In genomic region chr8:117342735-117343385, GRCm38 (mm10) we compare ENCODE assay signal across 11 mouse cellular contexts.
DNase-seq lines count a peak whose midpoint lies in the region; ATAC-seq lines count a peak whose summit lies in the region.
"Had no signal": no experiment of that assay in that cellular context is flagged by ENCODE, and none has a peak within 500 bp of the region (broad histone marks: within the 10 kb centered on the region; RNA-seq: fewer than 3 reads in every experiment).

No protein-coding gene starts in this region.

- intact Hi-C loops in heart, postnatal 36 days (cut with DNase I) = no loop called here
- intact Hi-C loops in left cerebral cortex, postnatal 4 days (cut with DNase I) = no loop called here

- 0 out of 2 replicates have a peak, but pooled peaks have one; percentile 3 for ATAC-seq in common myeloid progenitor, adult 5-6 weeks (replicated peaks; ENCODE audit: low read depth, poor library complexity, severe bottlenecking)
- ATAC-seq in megakaryocyte, adult 5-6 weeks (ENCODE audit: poor library complexity, severe bottlenecking) = peak; percentile 38
- ATAC-seq in hindbrain, embryonic 12.5 days (ENCODE audit: low FRiP score) = no peak
- ATAC-seq in midbrain, embryonic 16.5 days = no peak
- ATAC-seq: Patski had no signal

- no peak overlapping the region for H3K9ac ChIP-seq in hindbrain, embryonic 12.5 days
- H3K9ac ChIP-seq in midbrain, embryonic 16.5 days (ENCODE audit: low read depth, low read length) = no peak overlapping the region

- H3K36me3 ChIP-seq in heart, embryonic 10.5 days = no peaks in the 10 kb centered on the region
- no peaks in the 10 kb centered on the region for H3K36me3 ChIP-seq in hindbrain, embryonic 12.5 days
- no peaks in the 10 kb centered on the region for H3K36me3 ChIP-seq in midbrain, embryonic 16.5 days (ENCODE audit: control insufficient read depth, insufficient read depth, low read length)

- no peak for DNase-seq in heart, embryonic 10.5 days (ENCODE audit: low spot score)
- DNase-seq in heart, postnatal 36 days = no peak
- DNase-seq in 416B (ENCODE audit: low read depth) = peak; percentile 46
- no peak for DNase-seq in left cerebral cortex, postnatal 4 days
- DNase-seq: cerebellum, postnatal 36 days; kidney, adult 11 months had no signal

- 64% methylated on average over 8 of the region's 8 CpGs for WGBS in heart, embryonic 10.5 days
- WGBS in hindbrain, embryonic 12.5 days = 82% methylated on average over 8 of the region's 8 CpGs
- 88% methylated on average over 8 of the region's 8 CpGs for WGBS in midbrain, embryonic 16.5 days

- no peak overlapping the region for H3K4me2 ChIP-seq in hindbrain, embryonic 12.5 days (replicated peaks)
- no peak overlapping the region for H3K4me2 ChIP-seq in midbrain, embryonic 16.5 days (ENCODE audit: low read length)

- H3K4me3 ChIP-seq in heart, embryonic 10.5 days = no peak overlapping the region
- H3K4me3 ChIP-seq in hindbrain, embryonic 12.5 days = no peak overlapping the region
- no peak overlapping the region for H3K4me3 ChIP-seq in midbrain, embryonic 16.5 days (ENCODE audit: low read depth, low read length)

- peak overlapping the region; percentile 32 for H3K27ac ChIP-seq in heart, embryonic 10.5 days
- no peak overlapping the region for H3K27ac ChIP-seq in hindbrain, embryonic 12.5 days
- no peak overlapping the region for H3K27ac ChIP-seq in midbrain, embryonic 16.5 days (ENCODE audit: low read length)

- H3K9me3 ChIP-seq in heart, embryonic 10.5 days = no peaks in the 10 kb centered on the region
- H3K9me3 ChIP-seq in hindbrain, embryonic 12.5 days (replicated peaks) = no peaks in the 10 kb centered on the region
- no peaks in the 10 kb centered on the region for H3K9me3 ChIP-seq in midbrain, embryonic 16.5 days (replicated peaks; ENCODE audit: control insufficient read depth, low read length, poor library complexity, severe bottlenecking)

- no peaks in the 10 kb centered on the region for H3K27me3 ChIP-seq in heart, embryonic 10.5 days (ENCODE audit: insufficient read depth, poor library complexity, severe bottlenecking)
- H3K27me3 ChIP-seq in hindbrain, embryonic 12.5 days = no peaks in the 10 kb centered on the region
- H3K27me3 ChIP-seq in midbrain, embryonic 16.5 days (ENCODE audit: control insufficient read depth, insufficient read depth, low read depth, low read length) = no peaks in the 10 kb centered on the region
- H3K27me3 ChIP-seq: Patski had no signal

- peaks cover 57% of the 10 kb centered on the region for H3K4me1 ChIP-seq in heart, embryonic 10.5 days
- H3K4me1 ChIP-seq in hindbrain, embryonic 12.5 days = peaks cover 39% of the 10 kb centered on the region
- peaks cover 30% of the 10 kb centered on the region for H3K4me1 ChIP-seq in midbrain, embryonic 16.5 days (ENCODE audit: control insufficient read depth, insufficient read depth, low read length)

Comparison
In these comparisons a context has a peak if more than half of its experiments do, and no peak if none do; other contexts are left out.
1. ATAC-seq: peak in common myeloid progenitor, adult 5-6 weeks (single experiment) and megakaryocyte, adult 5-6 weeks (single experiment); none in hindbrain, embryonic 12.5 days (single experiment) and midbrain, embryonic 16.5 days (single experiment).